Mouse (Mus musculus) midbrain, embryonic 11.5 days (tissue): Measurements from ENCODE around the gene Six5. TPM values are rescaled to one million over a fixed set of nuclear protein-coding genes. Genes with fewer than 3 reads are reported as not detected.

Source experiments
- ATAC-seq: fragments of 200-750 bp; cut with Nextera tagmentation; 2 replicates; pipeline ENCODE4 v1.8.0; 2017; ENCODE audit warnings: moderate TSS enrichment, moderate library complexity; ENCODE audit not compliant: low FRiP score
- DNase-seq: peaks from one replicate; pipeline ENCODE4 v3.0.0; 2015; ENCODE audit warnings: low spot score; ENCODE audit errors: missing footprints
- H3K27ac ChIP-seq: fragments of 300-500 bp; sonication (generic); 2 replicates; pipeline ENCODE4 v1.5.1; 2014; ENCODE audit warnings: low read depth, low read length
- H3K27me3 ChIP-seq: fragments of 300-500 bp; sonication (generic); 2 replicates; pipeline ENCODE4 v1.6.1; 2014; ENCODE audit warnings: mild to moderate bottlenecking, low read length, moderate library complexity, mixed read lengths; ENCODE audit not compliant: control insufficient read depth, insufficient read depth
- H3K36me3 ChIP-seq: fragments of 300-500 bp; sonication (generic); 2 replicates; pipeline ENCODE4 v1.6.1; 2014; ENCODE audit warnings: mild to moderate bottlenecking, low read length, moderate library complexity, mixed read lengths; ENCODE audit not compliant: control insufficient read depth, insufficient read depth
- H3K4me1 ChIP-seq: fragments of 300-500 bp; sonication (generic); 2 replicates; pipeline ENCODE4 v1.6.1; 2014; ENCODE audit warnings: low read length; ENCODE audit not compliant: control insufficient read depth, insufficient read depth
- H3K4me2 ChIP-seq: fragments of 300-500 bp; sonication (generic); 2 replicates; pipeline ENCODE4 v1.6.1; 2014; ENCODE audit warnings: mild to moderate bottlenecking, moderate library complexity
- H3K4me3 ChIP-seq: fragments of 300-500 bp; sonication (generic); 2 replicates; pipeline ENCODE4 v1.5.1; 2014; ENCODE audit warnings: low read depth, low read length
- H3K9ac ChIP-seq: fragments of 300-500 bp; sonication (generic); 2 replicates; pipeline ENCODE4 v1.6.1; 2014; ENCODE audit warnings: low read length
- H3K9me3 ChIP-seq: fragments of 300-500 bp; sonication (generic); 2 replicates; pipeline ENCODE4 v1.6.1; 2016; ENCODE audit warnings: low read length; ENCODE audit not compliant: control insufficient read depth
- WGBS: fragments of 180-500 bp; shearing (Covaris S2); extraction: QIAGEN DNeasy Blood & Tissue Kit; methylation state at CpG from one replicate; pipeline ENCODE4 v1.1.7; 2014; 5-methylcytosine and 5-hydroxymethylcytosine counted together
- polyA plus RNA-seq: library from polyadenylated mRNA; unstranded; fragments of >200 nt; fragmentation: Nextera tagmentation; extraction: Ambion mirVana; gene quantifications from 2 replicates; pipeline ENCODE4 v1.2.1, GENCODE M21; 2014

Six5 gene
- polyA plus RNA-seq, 1 experiment from 2014 or later: 8.8 TPM

- Histone ChIP-seq H3K4me1 (peaks cover 23% of the 10 kb centered on the region), H3K36me3 (no peaks in the 10 kb centered on the region; the same call in 1 of the 2 replicates), H3K27ac (no peak overlapping the region), H3K4me2 (no peak overlapping the region), H3K4me3 (no peak overlapping the region), H3K9ac (no peak overlapping the region), H3K27me3 (no peaks in the 10 kb centered on the region), H3K9me3 (no peaks in the 10 kb centered on the region)
- ATAC-seq (no peak), DNase-seq (no peak)
Measured at GRCm38 (mm10) chr7:19097863-19098262, 3.5 kb downstream of the Six5 start.

- no peak overlapping the region for H3K4me2 ChIP-seq
- no peaks in the 10 kb centered on the region for H3K27me3 ChIP-seq
- H3K36me3 ChIP-seq: no peaks in the 10 kb centered on the region; the same call in 1 of the 2 replicates
- no peak overlapping the region for H3K4me3 ChIP-seq
- no peaks in the 10 kb centered on the region for H3K9me3 ChIP-seq
- DNase-seq (no peak), ATAC-seq (no peak)
- no peak overlapping the region for H3K27ac ChIP-seq
- 57% methylated on average over 7 of the region's 7 CpGs for WGBS
- peaks cover 17% of the 10 kb centered on the region for H3K4me1 ChIP-seq
- H3K9ac ChIP-seq: no peak overlapping the region
Measured at GRCm38 (mm10) chr7:19098811-19099210, 4.4 kb downstream of the Six5 start.

- no peaks in the 10 kb centered on the region for H3K27me3 ChIP-seq
- H3K4me3 ChIP-seq: no peak overlapping the region
- peaks cover 17% of the 10 kb centered on the region for H3K4me1 ChIP-seq
- H3K9ac ChIP-seq: no peak overlapping the region
- H3K36me3 ChIP-seq: no peaks in the 10 kb centered on the region; the same call in 1 of the 2 replicates
- no peaks in the 10 kb centered on the region for H3K9me3 ChIP-seq
- WGBS: 77% methylated on average over 1 of the region's 1 CpGs
- DNase-seq (no peak), ATAC-seq (no peak)
- no peak overlapping the region for H3K4me2 ChIP-seq
- no peak overlapping the region for H3K27ac ChIP-seq
Measured at GRCm38 (mm10) chr7:19100290-19100689, 5.9 kb downstream of the Six5 start.

GRCm38 (mm10) chr7:19103741-19104140, 9.3 kb downstream of the Six5 start:
- Histone ChIP-seq H3K9ac (no peak overlapping the region), H3K4me3 (no peak overlapping the region), H3K27ac (no peak overlapping the region), H3K4me2 (no peak overlapping the region), H3K27me3 (no peaks in the 10 kb centered on the region), H3K4me1 (no peaks in the 10 kb centered on the region), H3K9me3 (no peaks in the 10 kb centered on the region), H3K36me3 (no peaks in the 10 kb centered on the region)
- DNase-seq: no peak
- no peak for ATAC-seq

GRCm38 (mm10) chr7:19104486-19104885, 10.1 kb downstream of the Six5 start:
- H3K4me2 ChIP-seq: no peak overlapping the region
- 84% methylated on average over 2 of the region's 2 CpGs for WGBS
- ATAC-seq: no peak
- no peak overlapping the region for H3K9ac ChIP-seq
- no peaks in the 10 kb centered on the region for H3K4me1 ChIP-seq
- DNase-seq: no peak
- H3K27ac ChIP-seq: no peak overlapping the region
- no peaks in the 10 kb centered on the region for H3K9me3 ChIP-seq
- no peaks in the 10 kb centered on the region for H3K36me3 ChIP-seq
- no peak overlapping the region for H3K4me3 ChIP-seq
- no peaks in the 10 kb centered on the region for H3K27me3 ChIP-seq

DNA sequence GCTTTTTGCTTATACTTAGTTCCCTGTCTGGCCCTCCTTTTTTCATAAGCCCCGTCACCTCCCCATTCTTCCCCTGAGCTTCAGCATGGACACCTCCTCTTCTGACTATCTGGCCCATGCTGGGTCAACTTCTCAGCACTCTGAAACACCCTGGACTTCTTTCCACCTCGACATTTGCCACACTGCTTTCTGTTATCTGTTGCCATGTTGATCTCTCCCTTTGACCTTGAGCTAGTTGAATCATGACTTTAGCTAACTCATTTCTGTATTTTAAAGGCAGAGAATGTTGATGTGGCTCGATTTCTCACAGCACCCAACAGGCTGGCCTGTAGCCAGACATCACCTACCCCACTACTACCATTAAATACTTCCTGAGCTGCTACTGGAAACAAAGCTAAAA, 13.0 kb downstream of the Six5 start:
- DNase-seq: no peak
- Histone ChIP-seq H3K9ac (no peak overlapping the region), H3K36me3 (no peaks in the 10 kb centered on the region), H3K27me3 (no peaks in the 10 kb centered on the region), H3K9me3 (no peaks in the 10 kb centered on the region), H3K4me3 (no peak overlapping the region), H3K4me2 (no peak overlapping the region), H3K4me1 (no peaks in the 10 kb centered on the region), H3K27ac (no peak overlapping the region)
- 64% methylated on average over 3 of the region's 3 CpGs for WGBS
- no peak for ATAC-seq

- no peak overlapping the region for H3K4me3 ChIP-seq
- H3K9ac ChIP-seq: no peak overlapping the region
- H3K27ac ChIP-seq: no peak overlapping the region
- DNase-seq: no peak
- no peaks in the 10 kb centered on the region for H3K36me3 ChIP-seq
- no peaks in the 10 kb centered on the region for H3K27me3 ChIP-seq
- H3K9me3 ChIP-seq: no peaks in the 10 kb centered on the region
- H3K4me1 ChIP-seq: no peaks in the 10 kb centered on the region
- H3K4me2 ChIP-seq: no peak overlapping the region
- 90% methylated on average over 1 of the region's 1 CpGs for WGBS
- no peak for ATAC-seq
Measured at GRCm38 (mm10) chr7:19109565-19109964, 15.2 kb downstream of the Six5 start.

- ATAC-seq (peak; percentile 26), DNase-seq (peak; percentile 94)
- peaks cover 10% of the 10 kb centered on the region; the same call in 1 of the 2 replicates for H3K27me3 ChIP-seq
- H3K4me1 ChIP-seq: peaks cover 11% of the 10 kb centered on the region
- H3K9ac ChIP-seq: no peak within 1 kb of the TSS
- H3K27ac ChIP-seq: no peak within 1 kb of the TSS
- WGBS: 21% methylated on average over 64 of the region's 64 CpGs
- H3K36me3 ChIP-seq: no peaks in the 10 kb centered on the region
- peak within 1 kb of the TSS; percentile 10; the same call in 1 of the 2 replicates for H3K4me3 ChIP-seq
- no peaks in the 10 kb centered on the region for H3K9me3 ChIP-seq
- peak within 1 kb of the TSS; percentile 23; the same call in 1 of the 2 replicates for H3K4me2 ChIP-seq
Measured at GRCm38 (mm10) chr7:19118028-19118771, 23.8 kb downstream of the Six5 start, which contains the start of gene Gm4969. Gm4969 (minus strand) TSS chr7:19118368.

- no peak overlapping the region for H3K27ac ChIP-seq
- 93% methylated on average over 8 of the region's 8 CpGs for WGBS
- DNase-seq (peak; percentile 85), ATAC-seq (peak; percentile 43)
- H3K36me3 ChIP-seq: no peaks in the 10 kb centered on the region
- peaks cover 10% of the 10 kb centered on the region; the same call in 1 of the 2 replicates for H3K27me3 ChIP-seq
- H3K9ac ChIP-seq: no peak overlapping the region
- H3K4me3 ChIP-seq: no peak overlapping the region
- no peak overlapping the region for H3K4me2 ChIP-seq
- H3K4me1 ChIP-seq: peaks cover 11% of the 10 kb centered on the region
- no peaks in the 10 kb centered on the region for H3K9me3 ChIP-seq
Measured at GRCm38 (mm10) chr7:19119083-19119482, 24.7 kb downstream of the Six5 start.
